Mouse (Mus musculus): ENCODE measurements around the gene Wdr18. TPM values are rescaled to one million over a fixed set of nuclear protein-coding genes. Genes with fewer than 3 reads are reported as not detected.

Wdr18 gene
- polyA plus RNA-seq, 1 experiment = 40.8 TPM

GRCm38 (mm10) chr10:79926491-79927323 is 33.2 kb upstream of the Wdr18 start, which contains the start of gene Arid3a:
Gene Arid3a (plus strand): TSS chr10:79927043.
- no peak for DNase-seq (ENCODE audit: low read depth, low spot score)
- WGBS = under 1% methylated on average over 63 of the region's 63 CpGs

- WGBS = under 1% methylated on average over 54 of the region's 54 CpGs
- DNase-seq (ENCODE audit: low read depth, low spot score) = no peak
Observed at GRCm38 (mm10) chr10:79927324-79928029, 32.5 kb upstream of the Wdr18 start.

GRCm38 (mm10) chr10:79928030-79928694 is 31.8 kb upstream of the Wdr18 start:
- 2% methylated on average over 29 of the region's 29 CpGs for WGBS

GRCm38 (mm10) chr10:79928907-79929701 is 30.8 kb upstream of the Wdr18 start:
- no peak for DNase-seq (ENCODE audit: low read depth, low spot score)
- 48% methylated on average over 9 of the region's 9 CpGs for WGBS

More at GRCm38 (mm10) chr10:79928030-79928694, 31.8 kb upstream of the Wdr18 start:
- no peak for DNase-seq (ENCODE audit: low read depth, low spot score)

- no peak for DNase-seq (ENCODE audit: low read depth, low spot score)
- 76% methylated on average over 18 of the region's 18 CpGs for WGBS
Observed at GRCm38 (mm10) chr10:79929967-79930825, 29.8 kb upstream of the Wdr18 start.

- DNase-seq (ENCODE audit: low read depth, low spot score) = no peak
- WGBS = 92% methylated on average over 16 of the region's 16 CpGs
Observed at GRCm38 (mm10) chr10:79930826-79931186, 29.1 kb upstream of the Wdr18 start.

- 85% methylated on average over 9 of the region's 9 CpGs for WGBS
- no peak for DNase-seq (ENCODE audit: low read depth, low spot score)
Observed at GRCm38 (mm10) chr10:79931797-79932196, 28.2 kb upstream of the Wdr18 start.

GRCm38 (mm10) chr10:79932736-79933135 is 27.2 kb upstream of the Wdr18 start:
- no peak for DNase-seq (ENCODE audit: low read depth, low spot score)
- WGBS = 33% methylated on average over 8 of the region's 8 CpGs

GRCm38 (mm10) chr10:79933145-79933679 is 26.7 kb upstream of the Wdr18 start:
- 37% methylated on average over 9 of the region's 9 CpGs for WGBS
- no peak for DNase-seq (ENCODE audit: low read depth, low spot score)

- WGBS = 42% methylated on average over 6 of the region's 6 CpGs
- no peak for DNase-seq (ENCODE audit: low read depth, low spot score)
Observed at GRCm38 (mm10) chr10:79933861-79934260, 26.1 kb upstream of the Wdr18 start.

GRCm38 (mm10) chr10:79934272-79934721 is 25.7 kb upstream of the Wdr18 start:
- DNase-seq (ENCODE audit: low read depth, low spot score) = no peak
- WGBS = 9% methylated on average over 13 of the region's 13 CpGs

GRCm38 (mm10) chr10:79934794-79935569 is 25.0 kb upstream of the Wdr18 start:
- no peak for DNase-seq (ENCODE audit: low read depth, low spot score)
- whole genome bisulfite sequencing = 63% methylated on average over 16 of the region's 16 CpGs

- DNase-seq (ENCODE audit: low read depth, low spot score) = no peak
- 19% methylated on average over 10 of the region's 10 CpGs for WGBS
Observed at GRCm38 (mm10) chr10:79936284-79936910, 23.6 kb upstream of the Wdr18 start.

GRCm38 (mm10) chr10:79936911-79937441 is 23.0 kb upstream of the Wdr18 start:
- DNase-seq (ENCODE audit: low read depth, low spot score) = no peak
- 6% methylated on average over 27 of the region's 27 CpGs for WGBS

- DNase-seq (ENCODE audit: low read depth, low spot score) = no peak
- 71% methylated on average over 11 of the region's 11 CpGs for WGBS
Observed at GRCm38 (mm10) chr10:79937775-79938526, 22.0 kb upstream of the Wdr18 start.

GRCm38 (mm10) chr10:79940749-79941148 is 19.2 kb upstream of the Wdr18 start:
- WGBS = 50% methylated on average over 7 of the region's 7 CpGs
- DNase-seq (ENCODE audit: low read depth, low spot score) = no peak
